Mouse (Mus musculus) gonadal fat pad, adult 2 months (tissue): ENCODE measurements around the gene Trim14. TPM values are rescaled to one million over a fixed set of nuclear protein-coding genes. Genes with fewer than 3 reads are reported as not detected.

Source experiments
- DNase-seq: peaks from one replicate; pipeline ENCODE4 v3.0.0-alpha.2; 2012; ENCODE audit warnings: low read depth
- polyA plus RNA-seq: library from polyadenylated mRNA; depleted of rRNA; stranded (reverse); fragments of >200 nt; gene quantifications from 2 replicates; pipeline ENCODE4 v1.2.3, GENCODE M21; 2012

The Trim14 gene
- polyA plus RNA-seq, 1 experiment, result 18.1 TPM

- DNase-seq, result no peak
Measured at GRCm38 (mm10) chr4:46562037-46562436, 26.1 kb upstream of the Trim14 start.

DNA sequence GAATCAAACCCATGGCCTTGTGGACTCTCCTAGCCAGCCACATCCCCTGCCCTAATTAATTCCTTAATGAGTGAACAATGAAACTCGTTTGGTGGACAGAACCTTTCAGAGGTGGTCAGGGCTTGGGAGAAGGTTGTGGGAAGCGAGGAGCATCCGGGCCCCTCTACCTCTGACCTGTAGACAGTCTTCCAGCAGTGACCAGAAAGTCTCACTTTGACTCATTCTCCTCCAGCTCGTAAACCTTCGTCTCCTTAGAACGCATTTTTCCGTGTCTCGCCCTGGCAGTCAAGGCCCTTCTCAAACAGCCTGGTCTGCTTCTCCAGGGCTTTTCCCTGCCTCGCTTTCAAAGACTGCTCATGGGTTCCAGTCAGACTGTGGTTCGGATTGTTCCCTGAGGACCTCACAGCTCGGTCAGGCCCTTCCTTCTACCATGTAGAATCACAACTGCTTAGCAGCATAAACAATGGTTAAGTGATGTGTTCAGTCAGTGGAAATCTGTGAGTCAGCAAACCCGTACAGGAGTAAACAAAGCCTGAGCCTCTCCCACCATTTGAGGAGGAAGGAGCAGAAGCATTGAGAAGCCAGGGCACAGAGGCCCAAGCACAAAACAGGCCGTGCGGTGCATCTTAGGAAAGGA is 24.2 kb upstream of the Trim14 start:
- no peak for DNase-seq

DNA sequence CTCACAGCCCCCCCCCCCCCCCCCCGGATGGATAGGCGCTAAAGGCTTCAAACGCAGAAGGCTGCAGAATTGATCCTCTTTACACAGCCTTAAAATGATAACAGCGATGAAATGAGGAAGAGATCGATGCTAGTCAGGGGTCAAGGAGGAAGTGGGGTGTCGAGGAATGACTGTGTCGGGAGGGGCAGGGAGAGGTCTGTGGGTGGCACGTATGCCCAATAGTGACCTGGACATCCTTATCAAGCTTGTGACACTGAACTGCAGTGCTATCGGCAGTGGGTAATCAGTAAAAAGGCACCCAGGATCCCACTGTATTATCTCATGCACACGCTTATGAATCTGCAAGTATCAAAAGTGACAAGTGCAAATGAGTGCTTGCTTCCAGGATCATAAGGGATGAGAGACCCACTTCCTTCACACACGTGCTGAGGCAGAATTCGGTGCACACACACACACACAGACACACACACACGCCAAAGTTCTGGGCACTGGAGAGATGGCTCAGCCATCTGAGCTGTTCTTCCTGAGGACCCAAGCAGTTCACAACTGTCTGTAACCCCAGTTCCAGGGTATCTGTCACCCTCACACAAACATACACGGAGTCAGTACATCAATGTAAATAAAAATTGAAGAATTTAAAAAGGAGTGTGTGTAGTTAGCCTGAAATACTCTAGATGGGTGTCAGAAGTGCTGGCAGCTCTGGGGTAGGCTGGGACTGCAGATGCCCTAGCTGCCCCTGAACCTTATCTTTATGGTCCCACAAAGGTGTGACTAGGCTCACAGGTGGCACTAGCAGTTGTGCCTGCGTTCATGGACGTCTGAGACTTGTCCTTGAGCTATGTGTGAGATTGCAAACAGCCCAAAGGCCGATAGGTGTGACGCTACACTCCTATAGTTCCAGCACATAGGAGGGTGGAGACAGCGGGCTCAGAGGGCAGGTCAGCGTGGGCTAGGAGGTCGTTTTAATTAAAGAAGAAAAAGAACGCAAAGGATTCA is 23.0 kb upstream of the Trim14 start:
- no peak for DNase-seq

GRCm38 (mm10) chr4:46556933-46557332 is 21.0 kb upstream of the Trim14 start:
- DNase-seq, result no peak

- DNase-seq, result no peak
Measured at GRCm38 (mm10) chr4:46555762-46556161, 19.8 kb upstream of the Trim14 start.

DNA sequence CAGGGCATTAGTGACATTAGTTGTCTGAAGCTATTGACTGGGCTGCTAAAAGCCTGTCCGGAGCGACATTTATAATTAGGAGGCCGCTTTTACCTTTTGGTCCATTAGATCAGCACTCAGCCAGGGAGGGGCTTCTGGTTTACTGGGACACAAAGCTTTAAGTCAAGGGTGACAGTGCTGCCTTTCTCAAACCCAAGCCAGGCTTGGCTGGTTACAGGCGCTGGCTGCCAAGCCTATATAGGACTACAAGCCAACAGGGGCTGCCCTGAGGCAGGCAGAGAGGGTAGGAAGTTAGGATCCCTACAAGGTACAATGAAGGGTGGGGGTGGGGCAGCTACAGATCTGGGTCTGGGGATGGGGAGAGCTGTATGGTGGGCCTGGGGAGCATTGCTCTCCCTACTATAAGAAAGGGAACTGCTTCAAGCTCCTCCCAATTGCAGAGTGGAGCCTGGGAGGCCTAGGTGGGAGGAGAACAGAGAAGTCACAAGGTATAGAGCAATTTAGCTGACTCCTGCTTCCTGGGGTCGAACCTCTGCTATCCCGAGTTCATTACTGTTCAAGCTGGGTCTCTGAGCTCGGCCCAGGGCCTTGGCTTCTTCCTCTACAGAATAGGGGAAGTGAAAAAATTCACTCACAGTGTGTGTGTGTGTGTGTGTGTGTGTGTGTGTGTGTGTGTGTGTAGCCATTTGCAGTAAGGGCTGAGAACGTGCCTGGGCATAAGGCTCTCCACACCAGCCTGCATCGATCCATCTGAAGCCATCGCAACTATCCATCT is 18.5 kb upstream of the Trim14 start:
- no peak for DNase-seq

GRCm38 (mm10) chr4:46553864-46554263 is 17.9 kb upstream of the Trim14 start:
- no peak for DNase-seq

DNA sequence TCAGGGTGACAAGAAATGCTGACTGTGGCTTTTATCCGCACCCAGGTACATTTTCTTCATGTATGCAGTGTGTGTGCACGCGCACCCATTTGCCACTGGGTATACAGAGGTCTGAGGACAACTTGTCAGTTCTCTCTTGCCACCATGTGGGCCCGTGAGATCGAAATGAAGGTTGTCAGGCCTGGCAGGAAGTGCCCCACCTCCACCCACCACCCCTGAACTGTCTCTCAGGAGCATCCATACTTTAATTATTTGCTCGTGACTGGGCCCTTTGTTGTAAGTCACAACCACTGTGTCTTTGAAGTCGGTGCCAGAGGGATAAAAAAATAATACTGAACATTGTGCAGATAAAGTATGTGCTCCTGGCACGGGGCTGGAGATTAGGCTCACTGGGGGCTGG is 14.5 kb upstream of the Trim14 start:
- DNase-seq, result no peak

DNA sequence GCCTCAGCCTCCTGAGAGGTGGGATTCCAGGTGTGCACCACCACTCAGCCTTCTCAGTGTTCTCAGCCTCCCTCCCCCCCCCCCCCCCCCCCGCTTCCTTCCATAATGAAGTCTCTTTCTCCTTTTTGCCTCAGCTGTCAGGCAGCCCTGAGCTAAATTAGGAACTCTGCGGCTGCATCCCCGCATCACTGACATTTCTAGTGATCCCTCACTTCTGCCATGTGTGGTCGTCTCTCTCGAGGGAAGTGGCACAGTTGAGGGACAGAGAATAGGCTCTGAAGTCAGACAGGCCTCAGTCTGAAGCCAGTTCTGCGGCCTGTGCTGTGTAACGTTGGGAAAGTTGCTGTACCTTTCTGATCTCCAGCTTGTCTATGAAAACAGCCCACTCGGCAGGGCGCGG is 14.0 kb upstream of the Trim14 start:
- no peak for DNase-seq

DNA sequence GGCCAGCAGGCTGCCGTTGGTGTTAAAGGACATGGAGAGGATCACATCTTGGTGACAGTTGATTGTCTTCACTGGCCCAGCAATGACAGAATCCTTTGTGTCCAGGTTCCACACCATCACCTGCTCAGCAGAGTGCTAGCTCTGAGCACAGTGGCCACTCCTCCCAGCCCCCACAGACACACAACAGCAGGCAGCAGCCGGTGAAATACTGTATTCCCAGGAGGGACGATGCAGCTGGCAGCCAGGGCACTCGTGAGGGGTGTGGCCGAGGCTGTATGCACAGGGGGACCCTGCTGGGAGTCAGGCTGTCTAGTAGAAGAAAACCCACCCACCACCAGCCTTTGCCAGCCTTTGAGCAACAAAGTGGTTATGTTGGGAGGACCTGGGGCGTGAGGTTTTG is 10.8 kb upstream of the Trim14 start:
- DNase-seq, result no peak

GRCm38 (mm10) chr4:46545498-46545897 is 9.6 kb upstream of the Trim14 start:
- no peak for DNase-seq

- no peak for DNase-seq
Measured at GRCm38 (mm10) chr4:46544313-46544712, 8.4 kb upstream of the Trim14 start.

DNA sequence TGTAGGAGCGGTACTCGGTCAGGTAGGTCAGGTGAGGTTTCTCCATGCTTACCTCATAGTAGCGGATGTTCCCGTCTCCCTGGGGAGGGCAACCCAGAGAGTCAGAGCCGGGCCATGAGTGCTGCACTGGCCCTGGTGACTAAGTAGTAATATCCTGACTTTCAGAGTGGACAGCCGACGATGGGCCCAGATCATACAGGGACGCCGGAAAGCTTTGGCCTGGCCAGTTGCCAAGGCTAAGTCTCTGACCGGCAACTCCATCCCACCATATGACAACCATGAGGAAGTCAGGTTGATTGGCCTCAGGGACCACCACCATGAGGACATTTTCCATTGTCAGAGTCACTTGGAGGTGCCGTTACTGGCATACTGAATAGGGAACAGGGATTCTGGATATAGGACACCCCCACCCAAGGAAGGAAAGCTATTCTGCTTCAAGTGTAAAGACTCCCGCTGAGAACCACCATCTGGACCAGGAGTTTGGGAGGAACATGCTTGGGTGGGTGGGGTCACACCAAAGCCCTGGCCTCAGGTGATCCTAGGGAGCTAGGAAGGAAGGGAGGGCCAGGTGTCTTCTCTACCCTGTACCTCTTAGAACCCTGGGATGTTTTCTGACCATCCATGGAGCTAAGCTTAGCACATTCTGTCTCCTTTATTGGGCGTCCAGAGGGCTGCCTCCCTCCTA is 7.6 kb upstream of the Trim14 start:
- DNase-seq, result no peak

DNA sequence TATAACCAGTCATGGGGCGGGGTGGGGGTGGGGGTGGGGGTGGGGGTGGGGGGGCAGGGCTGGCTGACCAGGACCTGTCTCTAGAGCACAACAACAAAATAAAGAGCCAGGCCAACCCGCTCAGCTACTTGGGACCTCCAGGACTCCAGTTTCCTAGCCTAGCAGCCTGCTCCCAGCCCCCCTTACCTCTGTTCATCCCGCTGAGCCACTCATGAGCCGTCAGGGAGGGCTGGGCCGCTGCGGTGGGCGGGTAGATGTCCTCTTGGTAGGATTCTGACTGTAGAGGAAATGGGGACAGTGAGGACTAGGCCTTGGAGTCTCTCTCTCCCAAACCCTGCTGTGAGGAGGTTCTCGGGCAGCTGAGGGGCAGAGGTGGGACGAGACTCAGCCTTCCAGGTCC is 5.8 kb upstream of the Trim14 start:
- no peak for DNase-seq

GRCm38 (mm10) chr4:46539167-46539566 is 3.2 kb upstream of the Trim14 start:
- DNase-seq, result no peak

- no peak for DNase-seq
Measured at GRCm38 (mm10) chr4:46535094-46535830, 679 bp downstream of the Trim14 start.

DNA sequence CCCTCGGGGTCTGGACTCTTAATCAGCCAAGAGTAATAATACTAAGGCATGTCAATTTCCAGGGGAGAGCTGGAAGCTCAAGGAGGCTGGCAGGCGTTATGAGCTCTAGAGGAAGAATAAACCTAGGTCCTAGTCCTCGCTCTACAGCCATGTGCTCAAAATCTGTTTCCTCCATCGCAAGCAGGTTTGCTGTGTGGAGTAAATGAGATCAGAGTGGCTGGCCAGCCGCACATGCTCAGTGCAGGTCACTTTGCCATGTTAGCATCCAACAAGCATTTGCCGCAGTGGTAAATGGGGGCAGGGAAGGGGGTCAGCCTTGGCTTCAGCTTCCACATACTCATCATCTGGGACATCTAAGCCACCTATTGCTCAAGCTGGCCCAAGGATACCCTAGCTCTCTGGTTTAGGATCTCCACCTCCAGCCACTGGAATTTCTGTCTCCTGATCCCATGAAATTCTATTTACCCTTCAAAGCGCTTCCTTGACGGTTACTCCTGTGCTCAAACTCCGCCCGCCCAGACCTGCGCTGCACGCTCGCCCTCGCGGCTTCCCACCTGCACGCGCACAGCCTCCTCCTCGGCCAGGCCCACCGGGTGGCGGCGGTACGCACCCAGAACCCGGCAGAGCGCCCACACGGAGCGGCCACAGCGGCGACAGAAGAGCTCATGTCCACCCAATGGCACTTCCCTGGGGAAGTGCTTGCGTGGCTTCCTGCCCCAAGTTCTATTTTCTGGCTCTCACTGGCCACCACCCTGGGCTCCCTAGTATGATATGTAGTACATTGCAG is 1.8 kb downstream of the Trim14 start:
- no peak for DNase-seq

DNA sequence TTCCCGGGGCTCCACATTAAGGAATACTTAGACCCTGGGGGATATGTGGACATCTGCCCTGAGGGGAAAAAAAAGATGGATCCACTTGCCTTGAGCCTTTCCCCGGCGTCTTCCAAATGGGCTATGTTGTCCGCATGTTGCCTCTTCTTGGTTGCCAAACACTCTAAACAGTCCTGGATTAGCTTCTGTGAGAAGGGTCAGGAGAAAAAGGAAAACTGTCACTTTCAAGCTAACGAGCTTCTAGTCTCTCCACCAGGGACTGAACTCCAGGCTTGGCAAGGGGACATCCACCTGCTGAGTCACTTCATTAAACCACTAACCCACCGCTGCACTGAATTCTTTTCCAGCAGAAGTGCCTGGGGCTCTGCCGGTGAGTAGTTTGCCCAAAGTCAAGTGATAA is 3.0 kb downstream of the Trim14 start:
- DNase-seq, result no peak

DNA sequence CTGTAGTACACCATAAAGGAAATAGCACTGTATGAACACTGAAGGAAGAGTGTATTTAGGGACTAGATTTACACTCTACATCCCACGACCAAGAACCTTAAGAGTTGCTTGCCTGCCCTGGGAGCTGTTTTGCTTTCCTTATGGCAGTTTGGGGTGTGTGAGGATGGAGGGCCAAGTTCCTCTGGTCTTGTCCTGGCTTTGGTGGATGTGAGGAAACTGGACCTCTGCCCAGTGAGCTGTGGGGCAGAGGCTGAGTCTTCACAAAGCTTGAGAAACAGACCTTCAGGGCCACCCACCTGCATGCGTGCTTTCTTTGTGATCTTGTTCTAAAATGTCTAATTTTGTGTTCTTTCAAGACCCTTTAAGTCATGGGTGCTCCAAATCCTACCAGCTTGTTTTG is 3.4 kb downstream of the Trim14 start:
- DNase-seq, result no peak

DNA sequence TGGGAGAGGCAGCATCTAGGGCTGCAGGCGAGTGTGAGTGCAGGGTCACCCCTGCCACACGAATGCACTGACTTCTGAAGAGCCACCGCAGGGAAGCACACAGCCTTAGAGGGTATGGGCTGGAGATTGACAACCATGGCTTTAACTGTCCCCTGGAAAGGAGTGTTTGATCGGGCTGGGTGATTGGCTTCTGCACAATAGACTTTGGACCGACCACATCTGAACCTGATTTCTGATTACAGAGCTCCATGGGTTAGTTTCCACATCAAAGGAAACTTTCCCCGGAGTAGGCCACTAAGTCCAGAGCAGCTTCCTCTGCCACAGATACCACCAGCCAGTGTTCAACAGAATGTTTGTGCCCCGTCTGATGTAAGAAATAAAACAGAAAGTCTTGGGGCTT is 6.2 kb downstream of the Trim14 start:
- DNase-seq, result no peak
